In genomic region chr7:49668260-49668857, GRCm38 (mm10) we compare ENCODE assay signal across 32 mouse cellular contexts. TPM values are rescaled to one million over a fixed set of nuclear protein-coding genes. Genes with fewer than 3 reads are reported as not detected.
DNase-seq lines count a peak whose midpoint lies in the region; ATAC-seq and TF ChIP-seq lines count a peak whose summit lies in the region.
"Had no signal": no experiment of that assay in that cellular context is flagged by ENCODE, and none has a peak within 500 bp of the region (broad histone marks: within the 10 kb centered on the region; RNA-seq: fewer than 3 reads in every experiment).

No protein-coding gene starts in this region.

- H3K27me3 ChIP-seq in midbrain, embryonic 11.5 days (ENCODE audit: control insufficient read depth, insufficient read depth, low read length): peaks cover 15% of the 10 kb centered on the region
- H3K27me3 ChIP-seq in midbrain, embryonic 16.5 days (ENCODE audit: control insufficient read depth, insufficient read depth, low read depth, low read length): peaks cover 30% of the 10 kb centered on the region
- H3K27me3 ChIP-seq in midbrain, embryonic 14.5 days (ENCODE audit: control insufficient read depth, insufficient read depth, low read length): peaks cover 50% of the 10 kb centered on the region
- H3K27me3 ChIP-seq in midbrain, postnatal 0 days (ENCODE audit: insufficient read depth, low read length): peaks cover 25% of the 10 kb centered on the region
- H3K27me3 ChIP-seq in limb, embryonic 15.5 days: peaks cover 6% of the 10 kb centered on the region; the same call in 1 of the 2 replicates

- no peak overlapping the region for H3K4me2 ChIP-seq in midbrain, embryonic 11.5 days
- no peak overlapping the region for H3K4me2 ChIP-seq in midbrain, embryonic 16.5 days (ENCODE audit: low read length)
- no peak overlapping the region for H3K4me2 ChIP-seq in midbrain, embryonic 14.5 days (ENCODE audit: low read length)
- no peak overlapping the region for H3K4me2 ChIP-seq in midbrain, postnatal 0 days (ENCODE audit: low read depth, low read length, poor library complexity, severe bottlenecking)
- no peak overlapping the region for H3K4me2 ChIP-seq in limb, embryonic 15.5 days
- H3K4me2 ChIP-seq: embryonic facial prominence, embryonic 15.5 days; heart, embryonic 11.5 days; hindbrain, embryonic 12.5 days; hindbrain, embryonic 15.5 days had no signal

- H3K4me3 ChIP-seq in midbrain, embryonic 11.5 days (ENCODE audit: low read depth, low read length): no peak overlapping the region
- H3K4me3 ChIP-seq in midbrain, embryonic 16.5 days (ENCODE audit: low read depth, low read length): no peak overlapping the region
- H3K4me3 ChIP-seq in midbrain, embryonic 14.5 days (replicated peaks; ENCODE audit: low read depth, low read length): no peak overlapping the region
- H3K4me3 ChIP-seq in midbrain, postnatal 0 days (ENCODE audit: low read depth, low read length): no peak overlapping the region
- no peak overlapping the region for H3K4me3 ChIP-seq in limb, embryonic 15.5 days
- H3K4me3 ChIP-seq: embryonic facial prominence, embryonic 15.5 days; gastrocnemius, adult 2 months; hindbrain, embryonic 12.5 days; hindbrain, embryonic 15.5 days had no signal

- TF ChIP-seq CTCF in midbrain, postnatal 0 days (IDR thresholded peaks at IDR 0.05): no peak

- no peak overlapping the region for H3K9ac ChIP-seq in midbrain, embryonic 11.5 days (ENCODE audit: low read length)
- H3K9ac ChIP-seq in midbrain, embryonic 16.5 days (ENCODE audit: low read depth, low read length): no peak overlapping the region
- no peak overlapping the region for H3K9ac ChIP-seq in midbrain, embryonic 14.5 days (replicated peaks; ENCODE audit: low read length)
- H3K9ac ChIP-seq in midbrain, postnatal 0 days (replicated peaks; ENCODE audit: low read length, poor library complexity, severe bottlenecking): no peak overlapping the region
- no peak overlapping the region for H3K9ac ChIP-seq in limb, embryonic 15.5 days
- H3K9ac ChIP-seq: embryonic facial prominence, embryonic 15.5 days; forebrain, postnatal 0 days; hindbrain, embryonic 12.5 days; hindbrain, embryonic 15.5 days had no signal

- H3K36me3 ChIP-seq in midbrain, embryonic 11.5 days (ENCODE audit: control insufficient read depth, insufficient read depth, low read length): no peaks in the 10 kb centered on the region
- H3K36me3 ChIP-seq in midbrain, embryonic 16.5 days (ENCODE audit: control insufficient read depth, insufficient read depth, low read length): no peaks in the 10 kb centered on the region
- no peaks in the 10 kb centered on the region for H3K36me3 ChIP-seq in midbrain, embryonic 14.5 days (ENCODE audit: control insufficient read depth, insufficient read depth, low read length)
- H3K36me3 ChIP-seq in midbrain, postnatal 0 days (ENCODE audit: insufficient read depth, low read length): no peaks in the 10 kb centered on the region
- no peaks in the 10 kb centered on the region for H3K36me3 ChIP-seq in limb, embryonic 15.5 days
- H3K36me3 ChIP-seq: embryonic facial prominence, embryonic 15.5 days; hindbrain, embryonic 12.5 days; hindbrain, embryonic 15.5 days had no signal

- H3K9me3 ChIP-seq in midbrain, embryonic 11.5 days (ENCODE audit: control insufficient read depth, low read length): no peaks in the 10 kb centered on the region
- no peaks in the 10 kb centered on the region for H3K9me3 ChIP-seq in midbrain, embryonic 16.5 days (replicated peaks; ENCODE audit: control insufficient read depth, low read length, poor library complexity, severe bottlenecking)
- no peaks in the 10 kb centered on the region for H3K9me3 ChIP-seq in midbrain, embryonic 14.5 days (ENCODE audit: control insufficient read depth, low read length)
- H3K9me3 ChIP-seq in midbrain, postnatal 0 days (ENCODE audit: low read length): no peaks in the 10 kb centered on the region
- H3K9me3 ChIP-seq in limb, embryonic 15.5 days: no peaks in the 10 kb centered on the region
- H3K9me3 ChIP-seq: embryonic facial prominence, embryonic 15.5 days; hindbrain, embryonic 12.5 days; hindbrain, embryonic 15.5 days had no signal

- H3K4me1 ChIP-seq in midbrain, embryonic 11.5 days (ENCODE audit: control insufficient read depth, insufficient read depth, low read length): peaks cover 2% of the 10 kb centered on the region; the same call in 1 of the 2 replicates
- no peaks in the 10 kb centered on the region for H3K4me1 ChIP-seq in midbrain, embryonic 16.5 days (ENCODE audit: control insufficient read depth, insufficient read depth, low read length)
- no peaks in the 10 kb centered on the region for H3K4me1 ChIP-seq in midbrain, embryonic 14.5 days (ENCODE audit: control insufficient read depth, insufficient read depth, low read length)
- no peaks in the 10 kb centered on the region for H3K4me1 ChIP-seq in midbrain, postnatal 0 days (ENCODE audit: insufficient read depth, low read length)
- H3K4me1 ChIP-seq in limb, embryonic 15.5 days: no peaks in the 10 kb centered on the region
- H3K4me1 ChIP-seq: embryonic facial prominence, embryonic 15.5 days; hindbrain, embryonic 12.5 days; hindbrain, embryonic 15.5 days had no signal

- no peak for DNase-seq in midbrain, embryonic 11.5 days (ENCODE audit: low spot score, missing footprints)
- DNase-seq in midbrain, embryonic 14.5 days: peak; percentile 56
- no peak for DNase-seq in midbrain, postnatal 0 days (ENCODE audit: low spot score)
- DNase-seq in kidney, postnatal 10 days: no peak
- DNase-seq: adrenal gland, adult 2 months; adrenal gland, postnatal 14 days; cerebellum, adult 11-12 months; cerebellum, adult 8-10 months; cerebellum, postnatal 10 days; cerebellum, postnatal 36 days; embryo, embryonic 11 days; forebrain, postnatal 0 days; gastrocnemius, adult 2 months; gastrocnemius, postnatal 14 days had no signal

- ATAC-seq in midbrain, embryonic 11.5 days (ENCODE audit: low FRiP score): peak; percentile 42; the same call in 1 of the 2 replicates
- ATAC-seq in midbrain, embryonic 16.5 days: no peak
- ATAC-seq in midbrain, embryonic 14.5 days (ENCODE audit: low FRiP score, low TSS enrichment): peak; percentile 58; the same call in 1 of the 2 replicates
- no peak for ATAC-seq in midbrain, postnatal 0 days (ENCODE audit: low FRiP score)
- 0 out of 2 replicates have a peak, but pooled peaks have one; percentile 67 for ATAC-seq in limb, embryonic 15.5 days (ENCODE audit: insufficient number of reproducible peaks, low FRiP score, low TSS enrichment, low read depth)
- ATAC-seq: CD4-positive, CD25-positive, alpha-beta regulatory T cell, adult 4 months; forebrain, embryonic 14.5 days; forebrain, postnatal 0 days had no signal

- no peak overlapping the region for H3K27ac ChIP-seq in midbrain, embryonic 11.5 days (ENCODE audit: low read depth, low read length)
- no peak overlapping the region for H3K27ac ChIP-seq in midbrain, embryonic 16.5 days (ENCODE audit: low read length)
- no peak overlapping the region for H3K27ac ChIP-seq in midbrain, embryonic 14.5 days (replicated peaks; ENCODE audit: low read depth, low read length)
- no peak overlapping the region for H3K27ac ChIP-seq in midbrain, postnatal 0 days (ENCODE audit: low read depth, low read length)
- H3K27ac ChIP-seq in limb, embryonic 15.5 days: no peak overlapping the region
- H3K27ac ChIP-seq: embryonic facial prominence, embryonic 15.5 days; gastrocnemius, adult 2 months; hindbrain, embryonic 12.5 days; hindbrain, embryonic 15.5 days had no signal

- 67% methylated on average over 13 of the region's 13 CpGs for WGBS in midbrain, embryonic 11.5 days
- 53% methylated on average over 13 of the region's 13 CpGs for WGBS in midbrain, embryonic 16.5 days
- 38% methylated on average over 13 of the region's 13 CpGs for WGBS in midbrain, embryonic 14.5 days
- 45% methylated on average over 13 of the region's 13 CpGs for WGBS in midbrain, postnatal 0 days
- 82% methylated on average over 13 of the region's 13 CpGs for WGBS in limb, embryonic 15.5 days

RNA-seq across cellular contexts. Expression of gene Dbx1, which starts 31.7 kb away (rescaled TPM):
- polyA plus RNA-seq in midbrain, embryonic 11.5 days (2014; fragmentation: Nextera tagmentation; extraction: Ambion mirVana): 168 and 182 TPM in 2 replicates
- polyA plus RNA-seq in midbrain, embryonic 16.5 days (2015; fragmentation: Nextera tagmentation; extraction: Ambion mirVana): 13.4 and 18.5 TPM in 2 replicates
- polyA plus RNA-seq in midbrain, embryonic 14.5 days (2014; fragmentation: Nextera tagmentation; extraction: Ambion mirVana): 14.0 and 52.8 TPM in 2 replicates
- total RNA-seq in midbrain, postnatal 0 days (2014; rRNA removed): 0.77 and 1.6 TPM in 2 replicates
- 0.84 and 1.2 TPM in 2 replicates for polyA plus RNA-seq in midbrain, postnatal 0 days (2015; fragmentation: Nextera tagmentation; extraction: Ambion mirVana)
- 2.0 and 3.5 TPM in 2 replicates for polyA plus RNA-seq in limb, embryonic 15.5 days (2015; fragmentation: Nextera tagmentation; extraction: Ambion mirVana)
- total RNA-seq: adrenal gland, adult 2 months; adrenal gland, postnatal 14 days; adrenal gland, postnatal 4 days; gastrocnemius, adult 2 months; gastrocnemius, postnatal 14 days; heart, adult 8-10 months; heart, postnatal 25 days; hematopoietic stem cell, adult 5-6 weeks; MEL had no signal
- polyA plus RNA-seq: adrenal gland, adult 2 months; C2C12; CD4-positive, CD25-positive, alpha-beta regulatory T cell, adult 4 months; cortical plate, adult 2 months; frontal cortex, adult 2 months; heart, embryonic 11.5 days; heart, embryonic 14.5 days; heart, postnatal 0 days had no signal

Comparison
In these comparisons a context has a peak if more than half of its experiments do, and no peak if none do; other contexts are left out.
1. ATAC-seq: peak in midbrain, embryonic 11.5 days (single experiment), midbrain, embryonic 14.5 days (single experiment) and limb, embryonic 15.5 days (single experiment); none in midbrain, embryonic 16.5 days (single experiment) and midbrain, postnatal 0 days (single experiment).